Mouse (Mus musculus) adrenal gland, postnatal 4 days (tissue): Measurements from ENCODE around the gene Copg2. TPM values are rescaled to one million over a fixed set of nuclear protein-coding genes. Genes with fewer than 3 reads are reported as not detected.

Source experiments
- microRNA-seq: library from miRNA; unstranded; fragments of <30 nt; microRNA quantifications from one replicate; pipeline ENCODE4 v1.2.0, GENCODE M21; 2021
- total RNA-seq, 2 experiments: library from RNA; stranded (reverse); gene quantifications; 2 replicates each; pipeline ENCODE4 v1.2.3; 2021

The Copg2 gene
- total RNA-seq, 2 experiments from 2014 or later: 76.1 to 79.0 TPM

Small RNA genes within 50 kb of the gene (microRNA-seq; reads per million reads assigned to microRNA genes)
- 22,086 reads per million, percentile 96 among the genes with 10 or more reads in this experiment for gene Mir335

Other genes with a start within 250 kb of the Copg2 start
- gene Cep41, start 203.0 kb downstream of the Copg2 start, total RNA-seq: 10 to 100 TPM in 1 of 2 experiments, 1 to 10 TPM in 1; 9.3 to 10.2 TPM
- 100 to 1,000 TPM; 359 to 373 TPM for gene Mest, start 173.2 kb downstream of the Copg2 start, total RNA-seq
- gene Tsga13, start 18.8 kb upstream of the Copg2 start, total RNA-seq: under 1 TPM in 1 of 2 experiments, not detected in 1; 0.73 TPM
- gene Klf14, start 62.3 kb upstream of the Copg2 start, total RNA-seq: 1 to 10 TPM; 1.9 TPM